Mouse (Mus musculus): ENCODE measurements around the gene A930004D18Rik.

DNA sequence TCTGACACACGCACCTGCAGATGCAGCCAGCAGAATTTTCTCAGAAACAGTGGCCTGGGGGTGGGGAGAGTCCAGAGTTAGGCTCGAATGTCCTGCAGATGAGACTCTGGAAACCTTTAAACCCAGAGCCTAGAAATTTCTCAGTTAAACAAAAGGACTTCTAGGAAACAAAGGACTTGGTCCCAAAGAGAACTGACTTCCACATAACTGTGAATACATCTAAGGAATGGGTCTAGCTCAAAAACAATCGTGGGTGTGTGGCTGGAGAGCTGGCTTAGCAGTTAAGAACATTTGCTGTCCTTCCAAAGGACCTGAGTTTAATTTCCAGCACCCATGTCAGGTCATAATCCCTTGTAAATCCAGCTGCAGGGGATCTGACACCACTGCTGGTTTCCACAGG lies 22.0 kb downstream of the A930004D18Rik start:
- TF ChIP-seq CTCF (conservative IDR thresholded peaks at IDR 0.05; ENCODE audit: insufficient read depth, insufficient read length, low read depth, low read length), result no peak
- no peak for TF ChIP-seq POLR2A (IDR thresholded peaks at IDR 0.05; ENCODE audit: low read depth, low read length)

Data from kidney, adult 2 months (tissue).